Mouse (Mus musculus) hindbrain, embryonic 10.5 days (tissue): ENCODE measurements at regions not wholly inside any gene's neighbourhood (a gene's known extent, or its start where the extent isn't known, plus 50 kb on each side); places are given as distances from the start of the nearest gene placed in this dataset.

Source experiments
- DNase-seq: peaks from one replicate; pipeline ENCODE4 v3.0.0-alpha.2; 2017; ENCODE audit warnings: low spot score
- H3K27ac ChIP-seq: fragments of 300-500 bp; sonication (generic); 2 replicates; pipeline ENCODE4 v1.5.1; 2016; ENCODE audit warnings: mild to moderate bottlenecking, moderate library complexity
- H3K27me3 ChIP-seq: fragments of 300-500 bp; sonication (generic); 2 replicates; pipeline ENCODE4 v1.6.1; 2016; ENCODE audit warnings: mild to moderate bottlenecking; ENCODE audit not compliant: poor library complexity, insufficient read depth, severe bottlenecking
- H3K36me3 ChIP-seq: fragments of 300-500 bp; sonication (generic); 2 replicates; pipeline ENCODE4 v1.6.1; 2016; ENCODE audit warnings: mild to moderate bottlenecking, moderate library complexity
- H3K4me1 ChIP-seq: fragments of 300-500 bp; sonication (generic); replicated peaks from 2 replicates; pipeline ENCODE4 v1.6.1; 2016; ENCODE audit warnings: mild to moderate bottlenecking
- H3K4me3 ChIP-seq: fragments of 300-500 bp; sonication (generic); 2 replicates; pipeline ENCODE4 v1.5.1; 2016; ENCODE audit warnings: mild to moderate bottlenecking, moderate library complexity
- H3K9me3 ChIP-seq: fragments of 300-500 bp; sonication (generic); 2 replicates; pipeline ENCODE4 v1.6.1; 2016; ENCODE audit warnings: mild to moderate bottlenecking, moderate library complexity
- WGBS: fragments of 180-500 bp; shearing (Covaris S2); methylation state at CpG from one replicate; pipeline ENCODE4 v1.1.7; 2016; 5-methylcytosine and 5-hydroxymethylcytosine counted together

GRCm38 (mm10) chr9:94045462-94046126, 492.3 kb downstream of the 1190002N15Rik start:
- Histone ChIP-seq H3K36me3 (no peaks in the 10 kb centered on the region), H3K9me3 (no peaks in the 10 kb centered on the region), H3K4me1 (no peaks in the 10 kb centered on the region), H3K4me3 (no peak overlapping the region), H3K27me3 (no peaks in the 10 kb centered on the region), H3K27ac (no peak overlapping the region)
- no peak for DNase-seq
- WGBS: 85% methylated on average over 3 of the region's 3 CpGs

- Histone ChIP-seq H3K27me3 (no peaks in the 10 kb centered on the region), H3K27ac (no peak overlapping the region), H3K9me3 (no peaks in the 10 kb centered on the region), H3K4me3 (no peak overlapping the region), H3K36me3 (no peaks in the 10 kb centered on the region), H3K4me1 (no peaks in the 10 kb centered on the region)
- WGBS: 70% methylated on average over 3 of the region's 3 CpGs
- DNase-seq: no peak
These were observed 514.1 kb downstream of the 1190002N15Rik start for GRCm38 (mm10) chr9:94023761-94024160.

- Histone ChIP-seq H3K27ac (no peak overlapping the region), H3K4me3 (no peak overlapping the region), H3K27me3 (no peaks in the 10 kb centered on the region), H3K9me3 (no peaks in the 10 kb centered on the region), H3K4me1 (no peaks in the 10 kb centered on the region), H3K36me3 (no peaks in the 10 kb centered on the region)
- no peak for DNase-seq
- 87% methylated on average over 1 of the region's 1 CpGs for WGBS
These were observed 516.5 kb downstream of the 1190002N15Rik start for GRCm38 (mm10) chr9:94021293-94021903.

GRCm38 (mm10) chr9:94016747-94017487, 521.0 kb downstream of the 1190002N15Rik start:
- DNase-seq: no peak
- Histone ChIP-seq H3K4me3 (no peak overlapping the region), H3K36me3 (no peaks in the 10 kb centered on the region), H3K9me3 (no peaks in the 10 kb centered on the region), H3K4me1 (no peaks in the 10 kb centered on the region), H3K27me3 (no peaks in the 10 kb centered on the region), H3K27ac (no peak overlapping the region)

- DNase-seq: no peak
These were observed 545.7 kb downstream of the 1190002N15Rik start for GRCm38 (mm10) chr9:93992216-93992615.

GRCm38 (mm10) chr9:93991141-93991540, 546.7 kb downstream of the 1190002N15Rik start:
- no peak overlapping the region for H3K27ac ChIP-seq
- no peaks in the 10 kb centered on the region for H3K36me3 ChIP-seq
- WGBS: 57% methylated on average over 1 of the region's 1 CpGs
- H3K4me1 ChIP-seq: no peaks in the 10 kb centered on the region
- H3K4me3 ChIP-seq: no peak overlapping the region
- no peaks in the 10 kb centered on the region for H3K27me3 ChIP-seq
- H3K9me3 ChIP-seq: no peaks in the 10 kb centered on the region
- no peak for DNase-seq

More at GRCm38 (mm10) chr9:93992216-93992615, 545.7 kb downstream of the 1190002N15Rik start:
- Histone ChIP-seq H3K4me1 (no peaks in the 10 kb centered on the region), H3K27ac (no peak overlapping the region), H3K9me3 (no peaks in the 10 kb centered on the region), H3K4me3 (no peak overlapping the region), H3K27me3 (no peaks in the 10 kb centered on the region), H3K36me3 (no peaks in the 10 kb centered on the region)
- 76% methylated on average over 3 of the region's 3 CpGs for WGBS

- Histone ChIP-seq H3K4me3 (no peak overlapping the region), H3K27me3 (no peaks in the 10 kb centered on the region), H3K9me3 (no peaks in the 10 kb centered on the region), H3K4me1 (no peaks in the 10 kb centered on the region), H3K36me3 (no peaks in the 10 kb centered on the region), H3K27ac (no peak overlapping the region)
- no peak for DNase-seq
- WGBS: 82% methylated on average over 2 of the region's 2 CpGs
These were observed 556.7 kb downstream of the 1190002N15Rik start for GRCm38 (mm10) chr9:93981136-93981535.

- WGBS: 84% methylated on average over 6 of the region's 6 CpGs
- Histone ChIP-seq H3K27ac (no peak overlapping the region), H3K9me3 (no peaks in the 10 kb centered on the region), H3K36me3 (no peaks in the 10 kb centered on the region), H3K4me3 (no peak overlapping the region), H3K4me1 (no peaks in the 10 kb centered on the region), H3K27me3 (no peaks in the 10 kb centered on the region)
- no peak for DNase-seq
These were observed 568.1 kb downstream of the 1190002N15Rik start for GRCm38 (mm10) chr9:93969691-93970284.

GRCm38 (mm10) chr9:93969118-93969517, 568.8 kb downstream of the 1190002N15Rik start:
- Histone ChIP-seq H3K4me3 (no peak overlapping the region), H3K27me3 (no peaks in the 10 kb centered on the region), H3K4me1 (no peaks in the 10 kb centered on the region), H3K36me3 (no peaks in the 10 kb centered on the region), H3K9me3 (no peaks in the 10 kb centered on the region), H3K27ac (no peak overlapping the region)
- WGBS: 88% methylated on average over 5 of the region's 5 CpGs
- no peak for DNase-seq

GRCm38 (mm10) chr9:93955235-93956040, 582.4 kb downstream of the 1190002N15Rik start:
- no peak for DNase-seq
- Histone ChIP-seq H3K36me3 (no peaks in the 10 kb centered on the region), H3K9me3 (no peaks in the 10 kb centered on the region), H3K4me3 (no peak overlapping the region), H3K27ac (no peak overlapping the region), H3K4me1 (no peaks in the 10 kb centered on the region), H3K27me3 (no peaks in the 10 kb centered on the region)

GRCm38 (mm10) chr9:93948671-93949070, 589.2 kb downstream of the 1190002N15Rik start:
- Histone ChIP-seq H3K9me3 (no peaks in the 10 kb centered on the region), H3K36me3 (no peaks in the 10 kb centered on the region), H3K27me3 (no peaks in the 10 kb centered on the region), H3K4me3 (no peak overlapping the region), H3K4me1 (no peaks in the 10 kb centered on the region), H3K27ac (no peak overlapping the region)
- 78% methylated on average over 1 of the region's 1 CpGs for WGBS
- DNase-seq: no peak

GRCm38 (mm10) chr9:93947053-93947452, 590.8 kb downstream of the 1190002N15Rik start:
- 87% methylated on average over 1 of the region's 1 CpGs for WGBS
- DNase-seq: no peak
- Histone ChIP-seq H3K27me3 (no peaks in the 10 kb centered on the region), H3K27ac (no peak overlapping the region), H3K9me3 (no peaks in the 10 kb centered on the region), H3K4me3 (no peak overlapping the region), H3K4me1 (no peaks in the 10 kb centered on the region), H3K36me3 (no peaks in the 10 kb centered on the region)
